Mouse (Mus musculus) liver, adult 2 months (tissue): ENCODE data around the gene Asb18.

Source experiments
- CTCF ChIP-seq: fragments of 200-500 bp; IDR thresholded peaks from 2 replicates; pipeline ENCODE4 v1.5.1; 2011; ENCODE audit warnings: low read depth, low read length, control low read depth
- POLR2A ChIP-seq: fragments of 200-500 bp; IDR thresholded peaks from 2 replicates; pipeline ENCODE4 v1.6.1; 2011; ENCODE audit warnings: low read length, control low read depth; ENCODE audit not compliant: insufficient read depth; ENCODE audit errors: extremely low read depth

DNA sequence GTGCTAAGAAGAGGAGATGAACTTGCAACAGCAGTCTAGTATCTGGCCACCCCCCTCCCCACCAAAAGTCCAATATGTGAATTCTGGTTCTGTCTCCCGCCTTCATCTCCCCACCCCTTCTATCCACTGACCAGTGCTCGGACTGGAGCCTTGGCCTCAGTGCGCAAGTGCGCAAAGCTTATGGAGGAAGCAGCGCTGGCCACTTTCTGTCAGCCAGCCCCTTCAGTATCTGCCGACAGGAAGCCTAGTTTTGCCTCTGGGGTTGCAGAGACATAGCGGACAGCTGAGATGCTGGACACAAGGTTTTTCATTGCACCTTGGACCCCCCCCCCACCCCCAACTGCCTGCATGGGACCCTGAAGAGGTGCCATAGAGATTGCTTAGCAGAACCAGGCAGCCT is 92.2 kb downstream of the Asb18 start:
- TF ChIP-seq POLR2A: no peak
- TF ChIP-seq CTCF: no peak
